Mouse (Mus musculus) mouse embryonic stem cell (cell line): Measurements from ENCODE around the gene Gm44502.
"Not testable (repeated sequence)": the region's sequence is repeated elsewhere in the genome, so short reads cannot be mapped to it uniquely, and the experiment has no call there.

Experiments used
- in situ Hi-C, 2 experiments: fragments of 300-500 bp; cut with MboI; formaldehyde crosslinking; loops; 1 replicate in 1 of 2; 3 replicates in 1 of 2; pipeline ENCODE4 v1.14.3; 2019 to 2020; ENCODE audit warnings: low sequenced_read_pairs in 2 of 2, low pct_unique_long_range_greater_than_20kb in 1 of 2, mixed read lengths in 1 of 2; ENCODE audit not compliant: unreplicated experiment in 1 of 2

The Gm44502 gene

GRCm38 (mm10) chr15:89458942-89459341, 29.4 kb upstream of the Gm44502 start:
- in situ Hi-C loops = no loop called here

GRCm38 (mm10) chr15:89455642-89456041, 26.1 kb upstream of the Gm44502 start:
- in situ Hi-C loops = no loop called here

GRCm38 (mm10) chr15:89454857-89455256, 25.4 kb upstream of the Gm44502 start:
- in situ Hi-C loops = no loop called here

- in situ Hi-C loops = no loop called here
Measured at GRCm38 (mm10) chr15:89453865-89454478, 24.5 kb upstream of the Gm44502 start, which contains the start of gene Mapk8ip2. Mapk8ip2 (plus strand) TSS chr15:89453913.

- in situ Hi-C loops = no loop called here
Measured at GRCm38 (mm10) chr15:89452906-89453864, 23.7 kb upstream of the Gm44502 start.

GRCm38 (mm10) chr15:89442486-89443070, 13.1 kb upstream of the Gm44502 start:
- in situ Hi-C loops = no loop called here

GRCm38 (mm10) chr15:89435878-89436277, 6.4 kb upstream of the Gm44502 start:
- in situ Hi-C loops = no loop called here

- in situ Hi-C loops = no loop called here
Measured at GRCm38 (mm10) chr15:89434136-89434535, 4.6 kb upstream of the Gm44502 start.

- in situ Hi-C loops = no loop called here
Measured at GRCm38 (mm10) chr15:89432946-89433345, 3.5 kb upstream of the Gm44502 start.

- in situ Hi-C loops = no loop called here
Measured at GRCm38 (mm10) chr15:89431806-89432205, 2.3 kb upstream of the Gm44502 start.

- in situ Hi-C loops = no loop called here
Measured at GRCm38 (mm10) chr15:89431271-89431670, 1.8 kb upstream of the Gm44502 start.

- in situ Hi-C loops = not testable (repeated sequence)
Measured at GRCm38 (mm10) chr15:89430771-89431170, 1.3 kb upstream of the Gm44502 start.

- in situ Hi-C loops = no loop called here
Measured at GRCm38 (mm10) chr15:89430341-89430740, 845 bp upstream of the Gm44502 start.

- in situ Hi-C loops = no loop called here
Measured at GRCm38 (mm10) chr15:89428821-89429351, 610 bp downstream of the Gm44502 start.

GRCm38 (mm10) chr15:89428136-89428790, 1.2 kb downstream of the Gm44502 start:
- in situ Hi-C loops = no loop called here

- in situ Hi-C loops = no loop called here
Measured at GRCm38 (mm10) chr15:89426716-89427115, 2.8 kb downstream of the Gm44502 start.

GRCm38 (mm10) chr15:89425711-89426121, 3.8 kb downstream of the Gm44502 start, which contains the start of gene Cpt1b:
Cpt1b (minus strand) TSS chr15:89425863.
- in situ Hi-C loops = no loop called here

GRCm38 (mm10) chr15:89424621-89425020, 4.9 kb downstream of the Gm44502 start:
- in situ Hi-C loops = no loop called here
